Mouse (Mus musculus) fibroblast of lung, adult 2 months (primary cell): ENCODE results near the gene Pitpnc1.

Source experiments
- DNase-seq: peaks from one replicate; pipeline ENCODE4 v3.0.0-alpha.2; 2011; ENCODE audit warnings: low read depth

The Pitpnc1 gene

GRCm38 (mm10) chr11:107373154-107373553 lies 97.3 kb downstream of the Pitpnc1 start:
- DNase-seq: no peak

- DNase-seq: no peak
Measured at GRCm38 (mm10) chr11:107372688-107373087, 97.8 kb downstream of the Pitpnc1 start.

- no peak for DNase-seq
Measured at GRCm38 (mm10) chr11:107370476-107370875, 100.0 kb downstream of the Pitpnc1 start.

- no peak for DNase-seq
Measured at GRCm38 (mm10) chr11:107369661-107370060, 100.8 kb downstream of the Pitpnc1 start.

- DNase-seq: no peak
Measured at GRCm38 (mm10) chr11:107365938-107366712, 104.4 kb downstream of the Pitpnc1 start.

- peak; percentile 16 for DNase-seq
Measured at GRCm38 (mm10) chr11:107358695-107359094, 111.8 kb downstream of the Pitpnc1 start.

GRCm38 (mm10) chr11:107356224-107356623 lies 114.3 kb downstream of the Pitpnc1 start:
- DNase-seq: no peak

- no peak for DNase-seq
Measured at GRCm38 (mm10) chr11:107355526-107355925, 115.0 kb downstream of the Pitpnc1 start.

- no peak for DNase-seq
Measured at GRCm38 (mm10) chr11:107354499-107355143, 115.9 kb downstream of the Pitpnc1 start.

GRCm38 (mm10) chr11:107352596-107352995 lies 117.9 kb downstream of the Pitpnc1 start:
- no peak for DNase-seq

GRCm38 (mm10) chr11:107349756-107350155 lies 120.7 kb downstream of the Pitpnc1 start:
- no peak for DNase-seq

GRCm38 (mm10) chr11:107343031-107343430 lies 127.5 kb downstream of the Pitpnc1 start:
- DNase-seq: no peak

- no peak for DNase-seq
Measured at GRCm38 (mm10) chr11:107342432-107342831, 128.1 kb downstream of the Pitpnc1 start.

- DNase-seq: peak; percentile 71
Measured at GRCm38 (mm10) chr11:107341293-107341692, 129.2 kb downstream of the Pitpnc1 start.

GRCm38 (mm10) chr11:107340793-107341192 lies 129.7 kb downstream of the Pitpnc1 start:
- DNase-seq: no peak

- no peak for DNase-seq
Measured at GRCm38 (mm10) chr11:107339224-107339805, 131.2 kb downstream of the Pitpnc1 start.

GRCm38 (mm10) chr11:107337391-107338148 lies 132.9 kb downstream of the Pitpnc1 start:
- DNase-seq: no peak

GRCm38 (mm10) chr11:107335756-107336155 lies 134.7 kb downstream of the Pitpnc1 start:
- no peak for DNase-seq

GRCm38 (mm10) chr11:107334849-107335484 lies 135.5 kb downstream of the Pitpnc1 start:
- DNase-seq: no peak

GRCm38 (mm10) chr11:107332905-107333304 lies 137.6 kb downstream of the Pitpnc1 start:
- DNase-seq: no peak

GRCm38 (mm10) chr11:107332332-107332731 lies 138.2 kb downstream of the Pitpnc1 start:
- no peak for DNase-seq

- DNase-seq: no peak
Measured at GRCm38 (mm10) chr11:107331425-107331824, 139.1 kb downstream of the Pitpnc1 start.
